Mouse (Mus musculus) gastrocnemius, adult 2 months (tissue): ENCODE measurements around the gene Crip2. TPM values are rescaled to one million over a fixed set of nuclear protein-coding genes. Genes with fewer than 3 reads are reported as not detected.

Experiments used
- DNase-seq: peaks from one replicate; pipeline ENCODE4 v3.0.0; 2022
- H3K27ac ChIP-seq: fragments of 200-600 bp; 2 replicates; pipeline ENCODE4 v1.8.1; 2022; ENCODE audit warnings: mild to moderate bottlenecking
- H3K4me3 ChIP-seq: fragments of 200-600 bp; 2 replicates; pipeline ENCODE4 v1.8.1; 2022; ENCODE audit warnings: mild to moderate bottlenecking, moderate library complexity
- CTCF ChIP-seq: fragments of 200-600 bp; IDR thresholded peaks from 2 replicates; pipeline ENCODE4 v1.8.1; 2022; ENCODE audit warnings: antibody characterized with exemption, mild to moderate bottlenecking, moderate library complexity
- intact Hi-C: fragments of 180-260 bp; cut with DNase I; formaldehyde crosslinking; loops from one replicate; pipeline ENCODE4 v1.15.1; 2025
- long read RNA-seq, 2 experiments: library from polyadenylated mRNA; stranded (forward); transcript quantifications; one replicate each; pipeline ENCODE4 v2.0.0; 2021
- total RNA-seq, 2 experiments: library from RNA; stranded (reverse); gene quantifications; 2 replicates each; pipeline ENCODE4 v1.2.3; 2021

The Crip2 gene
- 10 to 100 TPM; 32.4 to 41.1 TPM for total RNA-seq
- long read RNA-seq, experiment 1, transcript Crip2-201 (7 exons, 1,439 nt): major isoform, 56 of 61 reads
- long read RNA-seq, experiment 1, partial matches to known transcripts: 0 of 61 reads
- long read RNA-seq, experiment 1, other reads (novel, unspliced or antisense): 3 of 61 reads
- long read RNA-seq, experiment 2, transcript Crip2-201 (7 exons, 1,439 nt): major isoform, 39 of 46 reads
- long read RNA-seq, experiment 2, partial matches to known transcripts: 1 of 46 reads
- long read RNA-seq, experiment 2, other reads (novel, unspliced or antisense): 4 of 46 reads

DNA sequence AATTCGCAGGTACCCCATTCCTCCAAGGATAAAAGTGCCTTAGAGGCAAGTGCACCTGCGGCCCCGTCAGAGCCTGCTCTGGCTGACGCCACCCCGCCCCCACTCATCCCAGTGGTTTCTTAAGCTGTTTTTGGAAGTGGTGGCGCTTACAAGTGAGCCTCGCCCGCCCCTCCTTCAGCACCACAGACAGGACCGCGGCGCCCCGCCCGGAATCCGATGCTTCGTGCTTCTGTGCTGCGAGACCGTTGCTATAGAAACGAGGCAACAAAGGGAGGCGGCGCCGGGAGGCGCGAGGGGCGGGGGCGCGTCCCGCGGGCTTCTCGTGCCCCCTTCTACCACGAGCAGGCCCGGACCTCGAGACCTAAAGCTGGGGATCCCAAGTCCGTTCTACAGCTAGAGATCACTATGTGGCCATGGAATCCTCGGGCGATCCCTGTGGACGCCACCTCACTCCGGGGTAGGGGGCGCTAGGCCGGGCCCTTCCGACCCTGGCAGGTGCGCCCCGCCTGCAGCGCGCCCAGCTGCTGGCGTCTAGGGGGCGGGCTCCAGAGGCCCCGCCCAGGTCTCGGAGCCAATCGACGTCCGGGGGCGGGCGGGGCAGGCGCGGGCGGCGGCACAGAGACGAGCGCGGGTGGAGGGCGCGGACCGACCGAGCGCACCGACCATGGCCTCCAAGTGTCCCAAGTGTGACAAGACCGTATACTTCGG lies at the start of gene Crip2:
Gene Crip2, plus strand, starts transcription at position 329 of the 708 bp plus-strand sequence.
- intact Hi-C loops: no loop called here
- peak within 1 kb of the TSS; percentile 90 for H3K27ac ChIP-seq
- peak; percentile 30; the same call in 1 of the 2 replicates for TF ChIP-seq CTCF
- peak; percentile 93 for DNase-seq
- H3K4me3 ChIP-seq: peak within 1 kb of the TSS; percentile 93

DNA sequence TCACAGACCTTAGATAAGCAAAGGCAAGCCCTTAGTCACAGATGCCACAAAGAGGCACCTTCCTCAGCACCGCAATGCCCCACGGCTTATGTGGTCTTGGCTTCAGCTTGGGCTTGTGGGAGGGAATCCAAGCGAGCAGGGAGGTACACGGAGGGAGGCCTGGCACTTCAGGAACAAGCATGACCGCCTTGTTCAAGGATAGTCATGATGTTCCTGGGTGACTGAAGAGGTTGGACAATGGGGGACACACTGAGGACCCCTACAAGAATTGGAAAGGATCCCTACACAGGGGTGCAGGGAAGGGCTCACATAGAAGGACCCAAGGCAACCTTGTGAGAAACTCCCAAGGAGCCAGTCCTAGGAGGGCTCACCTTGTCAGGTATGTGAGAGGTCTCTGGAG lies 43.0 kb upstream of the Crip2 start:
- Histone ChIP-seq H3K4me3 (no peak overlapping the region), H3K27ac (no peak overlapping the region)
- intact Hi-C loops: no loop called here
- TF ChIP-seq CTCF: no peak
- no peak for DNase-seq

DNA sequence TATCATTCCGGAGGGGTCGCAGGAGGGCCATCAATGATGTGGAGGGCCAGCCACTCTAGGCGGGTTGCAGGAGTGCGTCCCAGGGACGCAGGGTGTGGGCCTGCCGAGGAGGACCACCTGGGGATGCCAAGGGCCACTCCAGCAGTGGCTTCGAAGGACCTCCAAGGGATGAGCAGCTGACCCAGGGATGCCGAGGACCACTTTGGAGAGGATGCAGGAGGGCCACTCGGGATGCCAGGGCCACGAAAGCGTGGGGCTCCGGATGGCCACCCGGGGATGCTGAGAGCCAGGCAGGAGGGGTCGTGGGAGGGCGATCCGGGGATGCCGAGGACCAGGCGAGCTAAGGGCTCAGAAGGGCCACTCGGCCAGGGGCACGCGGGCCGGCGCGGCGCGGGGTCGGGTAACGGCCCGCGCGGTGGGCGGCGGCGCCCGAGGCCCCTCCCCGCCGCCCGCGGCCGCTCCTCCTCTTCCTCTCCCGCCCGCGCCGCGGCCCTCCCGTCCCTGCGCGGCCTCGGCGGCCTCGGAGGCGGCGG lies 42.2 kb upstream of the Crip2 start, which contains the start of gene Mta1:
Gene Mta1, plus strand, starts transcription at position 530 of the 533 bp plus-strand sequence.
- peak; percentile 77 for DNase-seq
- no peak for TF ChIP-seq CTCF
- H3K4me3 ChIP-seq: peak within 1 kb of the TSS; percentile 95
- peak within 1 kb of the TSS; percentile 86 for H3K27ac ChIP-seq
- intact Hi-C loops: no loop called here

DNA sequence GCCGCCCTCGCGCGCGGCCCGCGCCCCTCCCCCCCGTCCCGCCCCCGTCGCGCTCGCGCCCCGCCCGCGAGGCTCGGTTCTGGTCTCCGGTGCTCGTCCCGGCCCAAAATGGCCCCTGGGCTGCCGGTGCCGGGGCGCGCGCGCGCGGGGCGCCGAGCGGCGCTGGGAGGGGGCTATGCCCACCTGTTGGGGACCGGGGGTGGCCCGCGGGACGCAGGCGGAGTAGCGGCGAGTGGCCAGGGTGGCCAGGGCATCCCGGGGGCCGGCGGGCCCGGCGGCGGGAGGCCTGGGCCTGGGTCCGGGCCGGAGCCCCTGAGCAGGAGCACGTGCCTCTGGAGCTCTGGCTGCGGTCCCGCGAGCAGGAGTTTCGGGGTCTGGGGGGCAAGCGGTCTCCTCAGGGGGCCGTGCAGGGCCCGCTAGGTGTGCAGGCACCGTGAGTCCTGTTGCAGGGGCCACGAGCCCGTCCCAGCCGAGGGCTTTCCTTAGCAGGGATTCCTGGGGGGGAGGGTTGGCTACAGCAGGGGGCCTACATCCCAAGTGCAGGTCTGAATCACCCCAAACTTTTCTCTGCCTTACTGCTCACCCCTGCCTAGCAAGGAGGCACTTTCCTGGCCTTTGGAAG lies 41.4 kb upstream of the Crip2 start:
- peak; percentile 59 for DNase-seq
- H3K4me3 ChIP-seq: peak overlapping the region; percentile 95
- H3K27ac ChIP-seq: peak overlapping the region; percentile 85
- intact Hi-C loops: no loop called here
- TF ChIP-seq CTCF: no peak

DNA sequence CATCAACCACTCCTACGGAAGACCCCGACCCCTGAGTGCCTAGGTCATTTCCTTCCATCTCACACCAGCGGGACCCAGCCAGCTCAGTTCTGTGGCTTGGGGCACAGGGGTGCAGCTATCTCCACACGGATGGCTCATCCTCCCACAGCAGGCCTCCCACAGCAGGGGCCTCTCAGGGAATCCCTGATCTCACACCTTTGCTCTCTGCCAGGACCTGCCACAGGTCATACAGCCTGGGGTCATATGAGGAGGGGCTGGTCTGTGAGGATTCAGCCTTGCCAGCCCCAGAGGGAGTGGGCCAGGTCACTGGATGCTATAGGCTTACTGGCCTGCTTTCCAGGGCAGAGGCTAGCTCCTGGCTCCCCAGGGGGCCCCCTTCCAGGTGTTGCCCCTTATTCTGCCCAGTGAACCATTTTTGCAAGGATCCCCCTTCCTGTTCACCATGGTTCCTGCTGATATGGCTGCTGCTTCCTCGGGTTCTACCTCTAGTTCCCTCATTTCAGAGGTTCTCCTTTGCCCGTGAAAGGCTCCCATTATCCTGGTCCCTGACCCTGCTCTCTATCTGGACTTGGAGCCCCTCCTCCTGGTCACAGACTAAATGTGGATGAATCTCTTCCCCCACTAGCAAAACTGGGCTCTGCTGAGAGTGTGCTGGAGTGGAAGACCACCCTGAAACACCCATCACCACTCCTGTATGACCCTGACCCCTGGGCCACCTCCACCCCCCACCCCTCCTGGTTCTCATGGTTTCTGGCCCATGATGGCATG lies 40.4 kb upstream of the Crip2 start:
- TF ChIP-seq CTCF: no peak
- Histone ChIP-seq H3K4me3 (peak overlapping the region; percentile 95), H3K27ac (peak overlapping the region; percentile 85)
- intact Hi-C loops: loop anchor here (5.0 to 10.0 kb wide), 2 partner anchors 92 to 225 kb away; no protein-coding TSS in a partner anchor
- DNase-seq: peak; percentile 23

DNA sequence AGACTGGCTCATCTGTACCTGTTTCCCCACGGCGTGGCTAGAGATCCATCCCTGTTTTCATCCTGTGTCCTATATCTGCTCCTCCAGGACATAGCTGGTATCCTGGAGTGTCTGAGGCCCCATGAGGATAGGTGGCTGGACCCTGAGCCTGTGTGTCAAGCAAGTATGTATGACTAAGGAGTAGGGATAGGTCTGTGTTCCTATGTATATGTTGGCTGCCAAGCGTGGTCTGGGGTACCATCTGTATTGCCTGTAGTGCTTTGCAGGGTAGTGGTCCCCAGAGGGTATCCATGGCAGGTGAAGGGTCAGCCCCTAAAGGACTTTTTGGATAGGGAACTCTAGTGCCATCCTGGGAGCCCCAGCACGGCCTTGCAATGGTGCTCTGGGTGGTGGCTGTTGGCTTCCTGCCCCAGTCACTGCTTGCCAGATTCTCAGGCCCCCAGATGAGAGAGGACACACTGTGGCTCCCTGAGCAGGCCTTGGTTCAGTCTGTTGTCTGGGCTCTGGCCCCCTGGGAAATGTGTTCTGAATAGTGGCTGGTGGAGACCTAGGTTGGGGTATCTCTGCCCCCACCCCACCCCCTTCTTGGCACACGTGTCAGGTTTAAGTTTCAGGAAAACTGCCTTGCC lies 39.5 kb upstream of the Crip2 start:
- intact Hi-C loops: loop anchor here (5.0 to 10.0 kb wide), 2 partner anchors 93 to 226 kb away; no protein-coding TSS in a partner anchor
- no peak overlapping the region for H3K4me3 ChIP-seq
- H3K27ac ChIP-seq: peak overlapping the region; percentile 85
- no peak for TF ChIP-seq CTCF
- DNase-seq: peak; percentile 75

DNA sequence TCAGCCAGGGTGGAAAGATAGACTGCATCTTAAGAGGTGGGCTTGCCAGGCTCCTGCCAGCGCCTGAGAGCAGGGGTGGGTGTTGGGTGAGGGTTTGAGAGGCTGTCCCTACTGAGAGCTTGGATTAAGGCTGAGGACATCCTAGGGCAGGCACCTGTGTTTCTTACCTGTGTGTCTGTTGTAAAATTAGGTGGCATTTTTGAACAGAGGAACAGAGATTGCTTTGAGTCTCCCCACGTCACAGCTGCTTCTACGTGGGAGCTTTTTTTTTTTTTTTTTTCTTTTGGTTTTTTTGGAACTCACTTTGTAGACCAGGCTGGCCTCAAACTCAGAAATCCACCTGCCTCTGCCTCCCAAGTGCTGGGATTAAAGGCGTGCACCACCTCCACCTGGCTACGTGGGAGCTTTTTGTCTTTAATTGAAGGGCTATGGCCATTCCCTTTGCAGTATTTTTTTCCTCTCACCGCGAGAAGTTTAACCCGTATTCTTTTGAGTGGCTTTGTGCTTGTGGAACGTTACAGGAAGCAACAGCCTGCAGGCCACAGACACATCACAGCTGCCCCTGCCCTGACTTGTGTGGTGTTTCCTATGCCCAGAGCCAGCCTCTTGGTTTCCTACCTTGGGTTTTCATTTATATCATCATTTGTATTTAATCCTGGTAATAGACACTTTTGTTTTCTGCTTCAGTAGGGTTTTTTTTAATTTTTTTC lies 38.6 kb upstream of the Crip2 start:
- peak; percentile 19 for DNase-seq
- H3K4me3 ChIP-seq: no peak overlapping the region
- no peak for TF ChIP-seq CTCF
- peak overlapping the region; percentile 85 for H3K27ac ChIP-seq
- intact Hi-C loops: loop anchor here (5.0 to 10.0 kb wide), 2 partner anchors 94 to 227 kb away; no protein-coding TSS in a partner anchor

DNA sequence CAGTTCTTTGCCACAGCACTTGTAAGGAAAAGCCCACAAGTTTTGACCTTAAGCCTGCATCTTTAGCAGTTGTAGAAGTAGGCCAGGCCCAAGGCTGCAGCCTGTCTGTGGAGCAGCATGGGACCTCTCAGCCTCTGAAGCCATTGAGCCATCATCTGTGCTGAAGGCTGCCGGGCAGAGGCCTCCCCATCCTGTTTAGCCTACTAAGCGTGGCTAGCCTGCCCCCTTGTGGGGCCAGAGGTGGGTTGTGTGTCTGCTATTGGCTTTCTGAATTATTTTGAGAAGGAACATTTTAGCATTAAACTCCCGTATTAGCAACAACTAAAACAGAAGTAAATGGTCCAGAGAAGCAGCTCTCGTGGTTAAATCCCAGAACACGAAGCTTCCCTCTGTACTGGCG lies 37.6 kb upstream of the Crip2 start:
- Histone ChIP-seq H3K27ac (peak overlapping the region; percentile 20; the same call in 1 of the 2 replicates), H3K4me3 (no peak overlapping the region)
- DNase-seq: peak; percentile 76
- intact Hi-C loops: loop anchor here (5.0 to 10.0 kb wide), 2 partner anchors 95 to 228 kb away; no protein-coding TSS in a partner anchor
- TF ChIP-seq CTCF: peak; percentile 71

DNA sequence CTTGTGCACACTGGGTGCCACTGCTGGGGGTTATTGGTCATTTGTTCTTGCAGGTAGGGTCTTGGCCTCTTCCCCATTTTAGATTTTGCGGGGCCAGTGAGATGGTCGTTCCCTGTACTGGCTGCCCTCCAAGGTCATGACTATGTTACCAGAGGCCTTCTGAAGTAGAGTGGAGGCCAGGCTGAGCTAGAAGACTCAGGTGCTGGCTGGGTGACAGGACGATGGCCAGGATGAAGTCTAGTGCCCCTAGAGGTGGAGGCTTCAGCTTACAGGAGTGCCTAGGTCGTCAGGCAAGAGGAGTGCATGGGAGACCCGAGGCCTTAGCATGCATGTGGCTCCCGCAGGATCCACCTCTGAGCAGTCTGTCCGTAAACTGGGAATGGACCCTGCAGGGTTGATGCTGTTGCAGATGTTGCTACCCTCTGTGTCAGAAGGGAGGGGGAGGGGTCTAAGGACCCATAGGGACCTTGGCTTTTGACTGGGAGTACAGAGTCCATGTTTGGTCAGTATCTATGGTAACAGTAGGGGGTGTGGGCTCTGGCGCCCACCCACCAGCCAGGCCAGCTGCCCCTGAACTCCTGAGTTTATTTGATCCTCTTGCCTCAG lies 36.1 kb upstream of the Crip2 start:
- H3K4me3 ChIP-seq: no peak overlapping the region
- TF ChIP-seq CTCF: peak; percentile 40
- DNase-seq: peak; percentile 32
- H3K27ac ChIP-seq: no peak overlapping the region
- intact Hi-C loops: loop anchor here (5.0 to 10.0 kb wide), 2 partner anchors 97 to 229 kb away; no protein-coding TSS in a partner anchor

DNA sequence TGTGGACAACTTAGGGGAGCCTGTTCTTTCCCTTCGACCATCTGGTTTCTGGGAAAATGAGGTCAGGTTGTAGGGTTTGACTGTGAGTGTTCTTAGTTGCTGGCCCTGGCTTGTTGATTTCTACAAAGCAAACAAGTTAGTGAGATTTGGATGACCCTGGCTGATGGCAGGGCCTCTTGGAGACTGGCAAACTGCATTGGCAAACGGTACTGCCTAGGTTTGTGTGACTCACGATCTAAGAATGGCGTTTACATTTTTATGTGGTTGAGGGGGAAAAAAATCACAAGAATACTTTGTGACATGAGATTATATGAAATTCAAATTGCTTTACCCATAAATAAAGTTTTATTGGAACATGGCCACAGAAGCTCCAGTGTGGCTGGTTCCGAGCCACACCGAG lies 33.6 kb upstream of the Crip2 start:
- TF ChIP-seq CTCF: no peak
- H3K27ac ChIP-seq: peak overlapping the region; percentile 52
- intact Hi-C loops: loop anchor here (10.0 kb wide), 1 partner anchor 232 kb away; no protein-coding TSS in a partner anchor

More for the DNA sequence above, 33.6 kb upstream of the Crip2 start:
- DNase-seq: no peak
- no peak overlapping the region for H3K4me3 ChIP-seq
